Mouse (Mus musculus) retina, postnatal 1 day (tissue): ENCODE data around the gene Megf11.
A peak's percentile ranks its signal among the peaks of the same experiment; 100 is the strongest.
"Not testable (repeated sequence)": the region's sequence is repeated elsewhere in the genome, so short reads cannot be mapped to it uniquely, and the experiment has no call there.

Experiments used
- DNase-seq: peaks from one replicate; pipeline ENCODE4 v3.0.0-alpha.2; 2012

Gene Megf11

DNA sequence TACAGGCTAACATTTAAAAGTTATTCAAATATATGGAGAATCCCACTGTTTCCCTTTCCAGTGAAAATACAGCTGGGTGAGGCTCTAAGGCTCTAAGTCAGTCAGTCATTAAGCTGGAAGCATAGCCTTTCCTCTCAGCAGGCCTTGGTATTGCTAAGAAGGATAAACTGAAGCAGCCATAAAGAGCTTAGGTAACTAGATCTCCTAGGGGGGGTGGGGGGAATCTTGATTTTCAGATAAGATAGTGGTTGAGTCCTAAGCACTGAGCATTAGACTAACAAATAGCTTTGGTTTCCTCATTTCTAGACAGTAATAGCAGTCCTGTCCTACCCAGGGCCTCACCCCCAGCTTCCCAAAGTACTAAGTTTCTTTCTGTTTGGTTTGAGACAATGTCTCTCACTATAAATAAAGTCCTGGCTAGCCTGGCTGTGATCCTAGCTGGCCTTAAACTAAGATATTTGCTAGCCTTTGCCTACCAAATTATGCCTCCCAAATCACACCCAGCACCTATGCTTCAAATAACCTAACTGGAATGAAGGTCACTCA is 318.1 kb downstream of the Megf11 start:
- DNase-seq = peak; percentile 51

DNA sequence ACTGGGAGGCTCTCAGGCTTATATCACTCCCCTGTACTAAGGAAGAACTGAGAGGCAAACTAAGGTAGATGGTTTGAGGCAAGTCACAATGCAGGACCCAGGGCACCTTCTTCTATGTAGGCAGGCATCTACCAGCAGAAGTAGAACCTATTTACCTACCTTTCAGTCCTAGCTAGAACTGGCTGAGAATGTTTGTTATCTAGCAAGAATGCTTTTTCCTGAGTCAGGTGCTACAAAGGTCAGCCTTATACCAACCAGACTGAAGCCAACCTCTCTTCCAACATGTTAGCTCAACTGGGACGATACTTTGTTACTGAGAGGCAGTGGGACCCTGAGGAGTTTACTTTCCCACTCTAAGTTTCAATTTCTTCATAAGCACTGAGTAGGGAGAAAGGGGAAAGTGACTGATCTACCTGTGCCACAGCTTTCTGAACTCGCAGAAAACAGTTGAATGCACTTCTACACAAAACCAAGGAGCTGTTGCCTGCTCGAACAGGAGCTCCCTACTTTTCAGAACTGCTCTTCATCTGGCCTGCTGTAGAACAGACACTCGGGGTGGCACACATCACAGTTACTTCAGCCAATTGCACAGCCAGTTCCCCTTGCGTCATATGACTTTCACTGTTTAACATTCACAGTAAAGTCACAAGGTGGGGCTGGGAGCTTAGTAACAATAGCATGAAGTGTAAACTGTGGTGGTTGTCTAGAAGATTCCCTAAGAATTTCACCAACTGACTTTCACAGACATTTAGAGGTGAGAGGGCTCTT is 318.8 kb downstream of the Megf11 start:
- DNase-seq = no peak

DNA sequence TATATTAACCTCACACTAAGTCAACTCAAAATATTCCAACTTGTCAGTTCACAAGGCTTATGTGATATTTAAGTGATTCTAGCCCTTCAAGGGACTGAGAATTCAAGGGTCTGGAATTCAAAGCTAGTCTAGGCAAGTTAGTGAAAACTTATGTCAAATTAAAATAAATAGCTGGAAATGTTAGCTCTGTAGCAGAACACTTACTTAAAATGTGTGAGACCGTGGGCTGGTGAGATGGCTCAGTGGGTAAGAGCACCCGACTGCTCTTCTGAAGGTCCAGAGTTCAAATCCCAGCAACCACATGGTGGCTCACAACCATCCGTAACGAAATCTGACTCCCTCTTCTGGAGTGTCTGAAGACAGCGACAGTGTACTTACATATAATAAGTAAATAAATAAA is 324.9 kb downstream of the Megf11 start:
- DNase-seq = not testable (repeated sequence)

DNA sequence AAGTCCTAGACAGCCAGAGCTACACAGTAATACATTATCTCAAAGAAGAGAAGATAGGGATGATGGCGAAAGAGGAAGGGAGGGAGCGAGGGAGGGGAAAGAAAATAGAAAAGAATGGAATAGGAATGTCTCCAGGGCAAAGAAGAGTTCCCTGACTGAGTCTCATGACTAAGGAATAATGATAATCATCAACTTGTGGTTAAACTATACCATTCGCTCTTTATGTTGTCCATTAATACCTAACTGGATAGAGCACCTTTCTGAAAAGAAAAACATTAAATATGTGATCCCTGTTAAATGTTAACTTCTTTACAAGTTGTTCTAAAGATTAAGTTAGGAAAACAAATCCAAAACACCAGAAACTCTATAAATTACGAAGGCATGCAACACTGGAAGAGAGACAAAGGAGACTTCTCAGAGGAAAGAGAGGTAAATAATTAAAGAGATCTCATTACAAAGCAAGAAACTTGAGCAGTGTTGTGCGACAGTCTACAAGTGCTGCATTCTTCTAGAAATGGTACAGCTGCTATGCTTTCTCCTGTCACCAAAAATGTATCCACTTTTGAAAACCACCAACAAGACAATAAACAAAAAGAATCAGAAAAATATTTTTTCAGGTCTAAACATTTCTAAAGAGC is 334.2 kb downstream of the Megf11 start:
- no peak for DNase-seq

DNA sequence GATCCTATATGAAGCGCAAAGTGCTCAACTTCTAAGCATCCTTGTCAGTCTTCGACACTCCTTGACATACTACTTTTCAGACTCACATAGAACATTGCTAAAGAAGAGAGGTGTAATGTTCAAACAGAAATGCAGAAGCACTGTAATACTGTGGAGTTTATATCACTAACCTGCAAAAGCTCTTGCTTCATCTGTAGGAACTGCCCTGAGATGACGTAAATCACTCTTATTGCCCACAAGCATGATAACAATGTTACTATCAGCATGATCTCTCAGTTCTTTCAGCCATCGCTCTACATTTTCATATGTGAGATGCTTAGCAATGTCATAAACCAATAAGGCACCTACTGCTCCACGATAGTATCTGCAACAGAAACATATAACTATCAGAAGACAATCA is 341.0 kb downstream of the Megf11 start:
- DNase-seq = no peak

DNA sequence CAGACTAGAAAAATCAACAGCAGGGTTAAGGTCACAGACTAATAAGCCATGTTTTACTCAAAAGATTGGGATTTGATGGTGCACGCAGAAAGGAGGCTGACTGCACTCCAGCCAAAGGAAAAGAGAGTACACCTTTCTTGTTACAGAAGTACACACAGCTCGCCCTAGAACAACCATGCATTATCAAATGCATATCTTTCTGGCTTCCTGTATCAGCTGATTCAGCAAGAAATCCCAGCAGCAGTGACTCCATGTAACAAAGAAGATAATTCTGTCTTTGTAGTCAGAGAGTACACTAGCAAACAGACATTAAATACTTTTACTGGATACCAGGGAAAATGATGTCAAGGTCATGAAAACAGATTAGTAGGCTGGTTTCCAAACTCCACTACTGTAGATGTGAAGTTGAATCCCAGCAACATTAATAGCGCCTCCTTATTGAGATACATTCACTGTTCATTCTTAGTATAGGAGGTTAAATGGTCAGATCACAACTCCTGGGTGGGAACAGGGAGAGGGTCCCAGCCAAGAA is 345.7 kb downstream of the Megf11 start:
- no peak for DNase-seq

DNA sequence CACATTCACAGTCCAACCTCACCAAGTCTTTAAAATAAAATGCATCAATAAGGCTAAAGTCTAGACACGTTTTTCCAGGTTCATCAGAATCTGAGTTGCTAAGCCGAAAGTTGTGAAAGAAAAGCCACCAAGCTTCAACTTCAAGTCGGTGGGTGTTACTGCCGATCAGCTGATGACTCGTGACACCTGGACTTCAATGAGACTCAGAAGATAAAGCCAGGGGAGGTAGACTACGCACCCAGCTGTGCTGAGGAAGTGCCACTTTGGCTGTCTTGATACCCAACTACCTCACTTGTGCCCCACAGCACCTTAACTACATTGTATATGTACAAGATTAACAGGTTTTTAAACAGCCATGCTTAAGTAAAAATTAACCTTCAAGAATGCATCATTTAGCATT is 348.7 kb downstream of the Megf11 start:
- DNase-seq = no peak

DNA sequence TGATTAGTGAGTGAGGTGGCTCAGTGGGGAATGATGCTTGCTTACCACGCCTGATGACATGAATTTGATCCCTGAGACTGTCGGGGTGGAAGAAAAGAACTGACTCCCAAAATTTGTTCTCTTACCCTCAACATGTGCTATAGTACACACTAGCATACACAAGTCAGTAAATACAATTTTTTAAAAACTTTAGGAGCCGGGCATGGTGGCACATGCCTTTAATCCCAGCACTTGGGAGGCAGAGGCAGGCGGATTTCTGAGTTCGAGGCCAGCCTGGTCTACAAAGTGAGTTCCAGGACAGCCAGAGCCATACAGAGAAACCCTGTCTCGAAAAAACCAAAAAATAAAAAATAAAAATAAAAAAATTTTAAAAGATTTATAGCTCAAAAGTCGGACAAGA is 349.6 kb downstream of the Megf11 start:
- not testable (repeated sequence) for DNase-seq

DNA sequence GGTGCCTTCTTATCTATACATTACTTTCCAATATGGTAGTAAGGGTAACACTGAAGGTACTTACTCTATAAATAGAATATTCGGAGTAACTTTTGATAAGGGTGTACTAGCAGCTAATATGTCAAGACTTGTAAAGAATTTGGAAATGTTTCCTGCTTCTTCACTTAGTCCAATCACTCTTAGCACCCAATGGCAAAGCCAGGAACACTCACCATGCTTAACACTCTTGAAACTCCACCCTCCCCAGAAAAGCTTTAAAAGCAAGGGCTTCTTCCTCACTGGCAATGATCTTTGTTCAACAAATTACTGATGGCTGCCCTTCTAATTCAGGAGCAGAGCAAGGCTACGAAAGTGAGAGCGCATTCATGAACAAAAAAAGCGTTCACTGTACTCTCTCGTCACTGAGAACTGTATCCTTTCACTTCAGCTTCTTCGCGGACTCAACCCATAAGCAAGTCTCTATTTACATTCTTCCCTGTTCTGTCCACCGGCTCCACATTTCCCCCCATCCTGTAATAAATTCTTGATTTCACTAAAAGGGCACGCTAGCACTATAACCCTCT is 350.7 kb downstream of the Megf11 start:
- DNase-seq = no peak

DNA sequence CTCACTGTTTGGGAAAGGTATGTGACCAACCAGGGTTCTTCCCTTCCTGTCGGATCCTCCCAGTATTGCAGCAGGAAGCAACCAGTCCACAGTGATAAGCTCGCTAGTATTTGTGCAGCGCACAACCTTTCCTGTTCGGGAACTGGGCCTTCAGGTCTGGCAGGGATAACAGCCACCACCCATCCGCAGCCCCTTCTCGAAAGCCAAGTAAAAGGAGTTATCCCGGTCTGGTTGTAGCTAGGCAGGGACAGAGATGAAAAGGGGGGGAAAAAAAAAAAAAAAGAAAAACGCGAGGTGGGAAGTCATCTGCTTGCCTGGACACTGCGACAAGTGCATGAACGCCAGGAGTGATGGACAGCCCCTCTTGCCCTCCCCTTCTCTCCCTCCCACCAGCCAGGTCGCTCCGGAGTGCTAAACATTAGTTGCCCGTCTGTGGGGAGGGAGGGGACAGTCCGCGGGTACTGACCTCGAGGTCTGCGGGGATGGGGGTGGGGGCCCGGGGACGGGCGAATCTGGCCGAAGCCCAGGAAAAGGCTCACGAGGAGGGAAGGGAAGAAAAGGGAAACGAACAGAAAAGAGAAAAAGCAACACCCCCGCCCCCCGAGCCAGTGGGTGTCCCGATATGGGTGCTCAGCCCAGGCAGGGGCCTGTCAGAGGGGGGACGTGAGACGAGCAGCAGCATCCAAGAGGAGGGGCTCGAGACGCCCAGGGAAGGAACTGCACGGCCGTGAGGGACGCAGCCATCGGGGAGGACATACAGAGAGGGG is 351.4 kb downstream of the Megf11 start:
- peak; percentile 77 for DNase-seq

DNA sequence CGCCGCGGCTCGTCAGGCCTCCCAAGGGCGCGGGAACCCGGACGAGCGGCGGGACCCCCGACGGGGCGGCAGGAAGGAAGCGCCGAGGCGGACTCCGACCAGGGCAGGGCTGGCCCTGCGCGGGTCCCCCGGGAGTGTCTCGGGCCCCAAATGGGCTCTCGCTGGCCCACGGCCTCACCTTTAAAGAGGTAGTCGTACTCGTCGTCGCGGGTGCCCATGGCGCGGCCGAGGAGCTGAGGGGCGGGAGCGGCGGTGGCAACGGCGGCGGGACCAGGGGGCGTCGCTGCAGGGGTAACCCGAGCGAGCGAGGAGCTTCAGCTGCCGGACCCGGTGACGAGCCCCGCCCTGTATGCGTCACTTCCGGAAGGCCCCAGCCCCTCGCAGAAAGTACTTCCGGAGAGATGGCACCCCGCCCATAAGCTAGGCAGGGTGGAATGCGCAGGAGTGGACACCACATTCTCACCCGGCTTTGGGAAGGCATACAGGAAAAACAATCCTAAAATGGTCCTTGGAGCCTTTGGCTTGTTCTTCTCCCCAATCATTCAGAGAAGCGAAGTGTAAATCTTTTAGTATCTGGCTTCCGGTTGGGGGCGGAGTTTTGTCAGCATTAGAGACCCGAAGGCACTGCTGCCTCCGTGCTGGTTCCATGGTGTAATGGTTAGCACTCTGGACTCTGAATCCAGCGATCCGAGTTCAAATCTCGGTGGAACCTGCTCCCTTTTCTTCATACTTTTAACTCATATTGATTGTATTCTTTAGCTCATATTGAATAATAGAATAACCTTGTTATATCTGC is 352.2 kb downstream of the Megf11 start, which contains the start of gene Rab11a:
Gene Rab11a, minus strand, starts transcription at position 353 of the 796 bp plus-strand sequence.
- DNase-seq = peak; percentile 98

DNA sequence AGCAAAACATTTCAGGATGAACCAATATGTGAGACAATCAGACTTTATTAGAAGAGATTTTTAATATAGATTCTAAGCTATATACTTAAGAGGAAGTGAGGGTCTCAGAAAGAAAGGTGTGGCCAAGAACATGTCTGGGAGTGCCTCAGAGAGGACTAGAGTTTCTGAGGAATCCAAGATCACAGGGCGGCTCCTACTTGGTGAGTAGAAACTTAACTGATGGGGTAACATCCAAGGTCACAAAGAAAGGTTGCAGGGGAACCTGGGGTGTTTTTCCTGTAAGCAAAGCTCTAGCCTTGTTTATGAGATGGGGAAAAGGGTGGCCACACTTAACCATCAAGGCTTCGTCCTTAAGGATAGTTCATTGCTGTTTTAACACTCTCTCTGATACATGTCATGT is 353.6 kb downstream of the Megf11 start:
- DNase-seq = no peak

DNA sequence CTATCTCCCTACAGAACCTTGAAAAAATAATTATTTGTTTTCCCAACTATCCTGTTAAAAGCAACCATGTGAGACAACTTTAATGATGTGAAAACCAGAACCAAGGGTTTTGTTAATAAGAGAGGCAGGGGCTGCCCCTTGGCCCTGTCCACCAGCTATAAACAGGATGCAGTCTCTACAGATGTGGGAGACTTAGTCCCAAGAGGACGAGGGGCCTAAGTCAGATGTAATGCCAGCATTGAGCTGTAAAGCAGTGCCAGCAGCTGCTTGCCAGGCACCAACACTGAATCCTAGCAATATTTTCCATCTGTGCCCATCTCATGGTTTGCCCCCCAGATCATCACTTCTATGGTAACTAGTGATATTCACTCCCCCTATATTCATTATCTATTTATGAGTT is 357.0 kb downstream of the Megf11 start:
- DNase-seq = no peak

DNA sequence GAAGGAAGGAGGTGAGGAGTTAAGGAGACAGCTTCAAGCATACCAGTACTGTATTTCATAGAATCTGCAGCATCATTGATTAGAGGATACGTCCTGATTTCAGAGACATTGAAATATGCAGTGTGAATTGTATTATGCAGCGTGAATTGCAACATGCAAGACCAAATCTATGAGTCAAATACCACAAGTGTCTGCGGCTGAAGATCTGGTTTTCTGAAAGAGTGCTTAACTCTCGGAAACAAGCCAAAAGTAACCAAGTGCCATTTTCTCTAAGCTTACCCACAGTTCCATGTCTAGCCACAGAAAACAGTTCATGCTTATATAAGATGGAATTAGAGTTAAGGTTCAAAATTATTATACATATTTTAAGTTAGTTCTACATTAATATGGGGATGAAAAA is 362.3 kb downstream of the Megf11 start:
- DNase-seq = no peak

DNA sequence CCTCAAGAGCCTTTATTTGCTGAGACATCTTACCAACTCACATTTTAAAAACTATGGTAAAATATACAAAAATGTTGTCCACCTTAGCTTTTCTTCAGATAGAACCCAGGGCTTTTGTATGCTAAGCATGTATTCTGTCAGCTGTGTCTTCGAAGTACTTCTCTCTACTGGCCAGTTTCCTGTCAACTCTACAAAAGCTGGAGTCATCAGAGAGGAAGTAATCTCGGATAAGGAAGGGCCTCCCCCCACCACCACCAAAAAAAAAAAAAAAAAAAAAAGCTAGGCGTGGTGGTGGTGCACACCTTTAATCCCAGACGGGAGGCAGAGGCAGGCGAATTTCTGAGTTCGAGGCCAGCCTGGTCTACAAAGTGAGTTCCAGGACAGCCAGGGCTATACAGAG is 363.9 kb downstream of the Megf11 start:
- no peak for DNase-seq

DNA sequence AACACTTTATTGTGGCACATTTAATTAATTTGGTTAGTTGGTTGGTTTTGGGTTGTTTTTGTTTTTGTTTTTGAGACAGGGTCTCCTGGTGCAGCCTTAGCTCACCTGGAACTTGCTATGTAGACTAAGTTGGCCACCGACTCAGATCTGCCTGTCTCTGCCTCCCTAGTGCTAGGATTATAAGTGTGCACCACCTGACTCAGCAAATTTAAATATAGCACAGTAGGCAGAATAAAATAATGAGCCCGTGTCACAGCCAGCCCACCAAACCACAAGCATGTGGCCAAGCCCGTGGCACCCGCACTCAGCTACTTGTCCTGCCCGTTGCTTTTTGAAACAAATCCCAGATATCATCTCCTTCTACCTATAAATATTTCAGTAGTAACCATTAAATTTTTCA is 367.1 kb downstream of the Megf11 start:
- no peak for DNase-seq

DNA sequence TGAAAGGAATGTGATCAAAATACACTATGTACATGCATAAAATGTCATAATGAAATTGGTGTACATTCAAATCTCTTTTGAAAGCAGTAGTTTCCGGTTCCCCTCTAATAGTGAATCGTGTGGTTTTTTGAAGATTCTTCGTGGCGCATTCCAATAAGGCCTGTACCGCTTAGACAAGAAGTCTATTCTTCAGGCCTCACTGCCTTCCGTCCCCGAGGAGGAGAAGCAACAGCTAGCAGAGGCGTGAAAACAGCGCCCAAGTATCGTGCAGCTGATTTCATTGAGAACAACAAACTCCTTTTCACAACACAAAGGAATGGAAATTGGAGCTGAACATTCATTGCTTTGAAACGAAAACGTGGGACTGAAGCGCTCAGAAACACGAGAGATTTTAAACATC is 372.6 kb downstream of the Megf11 start:
- DNase-seq = no peak
